Mouse (Mus musculus) embryonic facial prominence, embryonic 15.5 days (tissue): ENCODE results near the gene Gm20379. TPM values are rescaled to one million over a fixed set of nuclear protein-coding genes. Genes with fewer than 3 reads are reported as not detected.

Source experiments
- polyA plus RNA-seq: library from polyadenylated mRNA; unstranded; fragments of >200 nt; fragmentation: Nextera tagmentation; extraction: Ambion mirVana; gene quantifications from 2 replicates; pipeline ENCODE4 v1.2.1, GENCODE M21; 2015

Gene Gm20379
- polyA plus RNA-seq, 1 experiment from 2014 or later = 0.63 TPM

Other genes starting within 250 kb of the Gm20379 start
- 0.52 and 0.85 TPM in 2 replicates for gene Rasgrf2, start 174.3 kb upstream of the Gm20379 start, polyA plus RNA-seq
- 12.1 and 12.3 TPM in 2 replicates for gene Dhfr, start 48.7 kb downstream of the Gm20379 start, polyA plus RNA-seq
- 22.5 and 24.2 TPM in 2 replicates for gene Msh3, start 49.0 kb downstream of the Gm20379 start, polyA plus RNA-seq
- 0.07 and 0.09 TPM in 2 replicates for gene Ankrd34b, start 119.9 kb downstream of the Gm20379 start, polyA plus RNA-seq
- 0.28 TPM in 2 replicates for gene Fam151b, start 178.0 kb downstream of the Gm20379 start, polyA plus RNA-seq
- gene Zfyve16, start 224.9 kb downstream of the Gm20379 start, polyA plus RNA-seq = 10.3 and 10.5 TPM in 2 replicates